Mouse (Mus musculus) ES-Bruce4 (cell line): ENCODE measurements around the gene Nptx1. TPM values are rescaled to one million over a fixed set of nuclear protein-coding genes. Genes with fewer than 3 reads are reported as not detected.
A peak's percentile ranks its signal among the peaks of the same experiment; 100 is the strongest.

Experiments
- H3K27ac ChIP-seq: 2 replicates; pipeline ENCODE4 v1.5.1; 2012; ENCODE audit warnings: low read length, inconsistent platforms; ENCODE audit not compliant: insufficient read depth
- H3K27me3 ChIP-seq: 2 replicates; pipeline ENCODE4 v1.6.1; 2012; ENCODE audit warnings: mild to moderate bottlenecking, low read length, inconsistent platforms; ENCODE audit not compliant: control insufficient read depth, poor library complexity, insufficient read depth, severe bottlenecking
- H3K36me3 ChIP-seq: 2 replicates; pipeline ENCODE4 v1.6.1; 2012; ENCODE audit warnings: inconsistent platforms, mild to moderate bottlenecking, low read length, moderate library complexity; ENCODE audit not compliant: control insufficient read depth, poor library complexity, insufficient read depth, severe bottlenecking
- H3K4me1 ChIP-seq: one replicate; pipeline ENCODE4 v1.8.1; 2011; ENCODE audit warnings: low read length; ENCODE audit not compliant: control insufficient read depth, insufficient read depth
- H3K4me3 ChIP-seq: 2 replicates; pipeline ENCODE4 v1.5.1; 2011; ENCODE audit warnings: low read depth, mild to moderate bottlenecking, low read length
- H3K9ac ChIP-seq: 2 replicates; pipeline ENCODE4 v1.6.1; 2012; ENCODE audit warnings: low read depth, mild to moderate bottlenecking, inconsistent platforms; ENCODE audit not compliant: poor library complexity, severe bottlenecking
- H3K9me3 ChIP-seq: replicated peaks from 2 replicates; pipeline ENCODE4 v1.6.1; 2012; ENCODE audit warnings: mild to moderate bottlenecking, low read length, inconsistent platforms; ENCODE audit not compliant: control insufficient read depth, poor library complexity, insufficient read depth, severe bottlenecking
- CTCF ChIP-seq: IDR thresholded peaks from one replicate; pipeline ENCODE4 v1.8.1; 2011; ENCODE audit warnings: low read depth, low read length
- EP300 ChIP-seq: IDR thresholded peaks from 2 replicates; pipeline ENCODE4 v1.6.1; 2011; ENCODE audit warnings: low read depth, low read length; ENCODE audit not compliant: insufficient read depth
- POLR2A ChIP-seq: IDR thresholded peaks from one replicate; pipeline ENCODE4 v1.8.1; 2011; ENCODE audit warnings: low read length; ENCODE audit not compliant: insufficient read depth
- polyA plus RNA-seq: library from polyadenylated mRNA; stranded (reverse); fragments of >200 nt; gene quantifications from 2 replicates; pipeline ENCODE4 v1.2.4, GENCODE M21; 2011; ENCODE audit warnings: low read depth; ENCODE audit not compliant: missing spikeins, insufficient read depth, insufficient read length

The Nptx1 gene
- polyA plus RNA-seq, 1 experiment, result not detected

- Histone ChIP-seq H3K9ac (peak overlapping the region; percentile 43), H3K27me3 (peaks cover 35% of the 10 kb centered on the region), H3K36me3 (no peaks in the 10 kb centered on the region), H3K4me1 (no peaks in the 10 kb centered on the region), H3K27ac (no peak overlapping the region), H3K9me3 (no peaks in the 10 kb centered on the region), H3K4me3 (peak overlapping the region; percentile 49)
- TF ChIP-seq EP300 (no peak), POLR2A (no peak), CTCF (no peak)
Observed at GRCm38 (mm10) chr11:119549371-119549811, 1.8 kb upstream of the Nptx1 start.

GRCm38 (mm10) chr11:119548741-119549370 lies 1.3 kb upstream of the Nptx1 start:
- H3K4me1 ChIP-seq, result no peaks in the 10 kb centered on the region

GRCm38 (mm10) chr11:119547951-119548591 lies 518 bp upstream of the Nptx1 start:
- peak overlapping the region; percentile 56 for H3K9ac ChIP-seq
- peak overlapping the region; percentile 54 for H3K4me3 ChIP-seq
- H3K36me3 ChIP-seq, result no peaks in the 10 kb centered on the region
- H3K4me1 ChIP-seq, result no peaks in the 10 kb centered on the region
- H3K27me3 ChIP-seq, result peaks cover 35% of the 10 kb centered on the region
- no peak overlapping the region for H3K27ac ChIP-seq
- H3K9me3 ChIP-seq, result no peaks in the 10 kb centered on the region
- TF ChIP-seq CTCF (no peak), EP300 (no peak), POLR2A (no peak)

More at GRCm38 (mm10) chr11:119548741-119549370, 1.3 kb upstream of the Nptx1 start:
- Histone ChIP-seq H3K36me3 (no peaks in the 10 kb centered on the region), H3K27ac (no peak overlapping the region), H3K27me3 (peaks cover 35% of the 10 kb centered on the region), H3K9me3 (no peaks in the 10 kb centered on the region), H3K9ac (peak overlapping the region; percentile 43), H3K4me3 (peak overlapping the region; percentile 49)
- TF ChIP-seq CTCF (no peak), POLR2A (no peak), EP300 (no peak)

- TF ChIP-seq POLR2A (no peak), EP300 (no peak), CTCF (no peak)
- H3K36me3 ChIP-seq, result no peaks in the 10 kb centered on the region
- peak overlapping the region; percentile 54 for H3K4me3 ChIP-seq
- no peaks in the 10 kb centered on the region for H3K9me3 ChIP-seq
- no peak overlapping the region for H3K27ac ChIP-seq
- peak overlapping the region; percentile 56 for H3K9ac ChIP-seq
- peaks cover 35% of the 10 kb centered on the region for H3K27me3 ChIP-seq
- H3K4me1 ChIP-seq, result no peaks in the 10 kb centered on the region
Observed at GRCm38 (mm10) chr11:119546496-119547182, 914 bp downstream of the Nptx1 start.

- H3K4me1 ChIP-seq, result no peaks in the 10 kb centered on the region
- TF ChIP-seq CTCF, result no peak
- TF ChIP-seq EP300, result no peak
- TF ChIP-seq POLR2A, result no peak
- H3K27me3 ChIP-seq, result peaks cover 35% of the 10 kb centered on the region
- H3K9me3 ChIP-seq, result no peaks in the 10 kb centered on the region
- H3K27ac ChIP-seq, result no peak overlapping the region
- H3K4me3 ChIP-seq, result no peak overlapping the region
- no peak overlapping the region for H3K9ac ChIP-seq
- no peaks in the 10 kb centered on the region for H3K36me3 ChIP-seq
Observed at GRCm38 (mm10) chr11:119545741-119546495, 1.6 kb downstream of the Nptx1 start.
